Mouse (Mus musculus): Measurements from ENCODE around the gene 1700025G04Rik. TPM values are rescaled to one million over a fixed set of nuclear protein-coding genes. Genes with fewer than 3 reads are reported as not detected.
"Not testable (repeated sequence)": the region's sequence is repeated elsewhere in the genome, so short reads cannot be mapped to it uniquely, and the experiment has no call there.

1700025G04Rik gene
- polyA plus RNA-seq, 1 experiment from 2014 or later: 30.0 TPM

DNA sequence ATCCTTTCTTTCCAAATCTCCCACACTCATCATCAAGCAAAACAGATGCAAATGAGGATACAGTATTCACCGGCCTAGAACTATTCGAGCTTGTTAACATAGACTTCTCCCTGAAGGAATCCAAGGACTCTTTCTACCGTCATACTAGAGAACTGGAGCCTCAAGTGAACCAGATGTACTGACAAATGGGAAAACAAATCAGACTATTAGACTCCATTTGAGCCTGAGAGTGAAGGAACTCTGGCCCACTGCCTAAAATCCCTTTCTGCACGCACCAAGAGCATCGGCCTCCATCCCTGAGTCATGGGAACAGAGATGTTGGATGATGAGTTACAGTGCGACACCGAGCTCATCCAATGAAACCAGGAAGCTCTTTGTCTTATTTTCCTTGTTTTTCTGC, 264.9 kb downstream of the 1700025G04Rik start:
- H3K4me1 ChIP-seq: no peaks in the 10 kb centered on the region
- WGBS: 89% methylated on average over 7 of the region's 7 CpGs
- H3K27ac ChIP-seq: no peak overlapping the region
- H3K36me3 ChIP-seq: no peaks in the 10 kb centered on the region
- no peak for DNase-seq (ENCODE audit: low spot score)
- H3K9me3 ChIP-seq: no peaks in the 10 kb centered on the region
- H3K4me3 ChIP-seq: no peak overlapping the region
- no peaks in the 10 kb centered on the region for H3K27me3 ChIP-seq (ENCODE audit: insufficient read depth, poor library complexity, severe bottlenecking)

DNA sequence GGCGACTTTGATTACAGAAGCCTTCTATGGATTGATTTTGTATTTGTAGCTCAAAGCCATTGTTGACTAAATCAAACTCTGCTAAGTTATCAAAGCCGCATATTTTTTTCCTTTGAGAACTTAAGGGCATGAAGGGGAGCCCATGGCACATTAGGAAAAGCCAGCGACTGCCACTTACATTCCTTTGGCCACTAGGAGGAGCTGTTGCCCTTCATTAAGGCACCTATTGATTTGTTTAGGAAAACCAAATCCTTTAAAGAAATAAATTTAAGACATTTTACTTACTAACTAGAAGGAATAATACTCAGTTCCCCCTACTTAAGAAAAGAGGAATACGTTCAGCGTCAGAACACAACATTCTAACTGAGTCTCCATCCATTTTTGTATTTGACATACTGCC, 269.5 kb downstream of the 1700025G04Rik start:
- Histone ChIP-seq H3K36me3 (peaks cover 24% of the 10 kb centered on the region), H3K4me3 (no peak overlapping the region), H3K9me3 (no peaks in the 10 kb centered on the region), H3K27me3 (ENCODE audit: insufficient read depth, poor library complexity, severe bottlenecking) (no peaks in the 10 kb centered on the region), H3K27ac (no peak overlapping the region), H3K4me1 (no peaks in the 10 kb centered on the region)
- 28% methylated on average over 5 of the region's 5 CpGs for WGBS
- DNase-seq (ENCODE audit: low spot score): no peak

DNA sequence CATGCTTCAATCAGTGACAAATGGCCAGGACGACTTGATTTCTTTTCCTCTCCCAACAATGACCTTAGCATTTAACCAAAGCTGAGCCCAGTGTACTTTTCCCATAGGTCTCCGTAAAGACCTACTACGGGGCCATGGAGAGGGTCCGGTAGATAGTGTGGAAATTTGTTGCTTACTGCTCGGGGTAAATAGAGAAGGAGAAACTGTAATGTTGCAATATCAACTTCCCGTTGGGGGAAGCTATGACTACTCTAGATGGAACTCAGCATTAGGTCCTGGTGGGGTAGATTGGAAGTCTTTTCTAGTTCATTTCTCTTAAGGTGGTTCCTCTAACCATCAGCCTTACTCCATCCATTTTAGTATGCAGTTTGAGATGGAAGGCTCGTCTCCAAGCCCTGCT, 270.7 kb downstream of the 1700025G04Rik start:
- WGBS: 85% methylated on average over 7 of the region's 7 CpGs
- DNase-seq (ENCODE audit: low spot score): no peak
- H3K4me1 ChIP-seq: no peaks in the 10 kb centered on the region
- H3K27me3 ChIP-seq (ENCODE audit: insufficient read depth, poor library complexity, severe bottlenecking): no peaks in the 10 kb centered on the region
- no peak overlapping the region for H3K4me3 ChIP-seq
- peaks cover 30% of the 10 kb centered on the region for H3K36me3 ChIP-seq
- no peaks in the 10 kb centered on the region for H3K9me3 ChIP-seq
- no peak overlapping the region for H3K27ac ChIP-seq

DNA sequence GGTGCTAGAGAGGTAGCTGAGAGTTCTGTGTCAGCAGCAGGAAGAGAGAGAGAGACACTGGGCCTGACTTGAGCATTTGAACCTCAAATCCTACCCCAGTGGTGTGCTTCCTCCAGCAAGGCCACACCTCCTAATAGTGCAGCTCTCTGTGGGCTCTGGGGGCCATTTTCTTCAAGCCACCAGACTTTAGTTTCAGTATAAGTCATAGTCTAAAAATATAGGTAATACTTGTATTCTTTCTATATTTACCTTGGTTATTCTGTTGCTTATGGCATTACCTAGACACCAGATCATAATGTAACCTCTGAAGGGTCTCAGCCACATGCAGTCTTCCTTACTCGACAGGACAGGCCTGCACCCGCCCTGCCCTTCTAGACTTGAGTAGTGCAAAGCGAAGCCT, 273.9 kb downstream of the 1700025G04Rik start:
- H3K36me3 ChIP-seq: peaks cover 50% of the 10 kb centered on the region
- 92% methylated on average over 3 of the region's 3 CpGs for WGBS

DNA sequence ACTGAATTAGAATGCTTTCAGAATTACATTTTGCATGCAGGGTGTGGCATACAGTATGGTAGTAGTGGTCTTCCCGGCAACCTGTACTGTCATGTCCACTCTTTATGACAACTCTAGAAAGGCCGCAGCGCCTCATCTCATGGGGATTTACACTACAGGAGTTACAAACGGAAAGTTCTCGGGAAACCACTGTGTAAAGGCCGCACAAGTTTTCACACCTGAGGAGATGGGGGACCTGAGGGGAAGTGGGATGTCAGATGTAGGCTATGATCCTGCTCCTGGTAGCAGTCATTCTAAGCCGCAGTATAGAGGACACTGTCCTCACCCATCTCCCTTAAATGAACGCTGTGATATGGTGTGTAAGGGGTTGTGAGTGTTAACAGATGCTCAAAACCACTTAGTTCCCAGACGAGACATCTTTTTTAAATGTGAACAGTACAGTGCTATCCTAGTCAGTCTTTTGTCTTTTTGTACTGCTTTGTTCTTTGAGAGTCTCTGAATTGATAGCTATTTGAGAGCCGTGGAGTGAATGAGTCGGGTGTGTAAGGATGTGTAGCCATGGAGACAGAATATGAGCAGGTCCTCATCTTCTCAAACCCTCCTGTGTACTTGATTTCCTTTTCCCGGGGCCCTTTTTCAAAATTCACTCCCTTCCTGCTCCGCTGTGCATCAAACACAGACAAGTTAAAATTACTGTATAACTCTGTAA, 277.8 kb downstream of the 1700025G04Rik start:
- Histone ChIP-seq H3K27ac (no peak overlapping the region), H3K27me3 (ENCODE audit: insufficient read depth, poor library complexity, severe bottlenecking) (no peaks in the 10 kb centered on the region), H3K4me1 (no peaks in the 10 kb centered on the region), H3K36me3 (peaks cover 64% of the 10 kb centered on the region), H3K9me3 (no peaks in the 10 kb centered on the region), H3K4me3 (no peak overlapping the region)
- 91% methylated on average over 13 of the region's 13 CpGs for WGBS
- DNase-seq (ENCODE audit: low spot score): no peak

More for the DNA sequence above, 273.9 kb downstream of the 1700025G04Rik start:
- no peak overlapping the region for H3K4me3 ChIP-seq
- no peak overlapping the region for H3K27ac ChIP-seq
- H3K27me3 ChIP-seq (ENCODE audit: insufficient read depth, poor library complexity, severe bottlenecking): no peaks in the 10 kb centered on the region
- H3K9me3 ChIP-seq: no peaks in the 10 kb centered on the region
- H3K4me1 ChIP-seq: no peaks in the 10 kb centered on the region
- DNase-seq (ENCODE audit: low spot score): no peak

DNA sequence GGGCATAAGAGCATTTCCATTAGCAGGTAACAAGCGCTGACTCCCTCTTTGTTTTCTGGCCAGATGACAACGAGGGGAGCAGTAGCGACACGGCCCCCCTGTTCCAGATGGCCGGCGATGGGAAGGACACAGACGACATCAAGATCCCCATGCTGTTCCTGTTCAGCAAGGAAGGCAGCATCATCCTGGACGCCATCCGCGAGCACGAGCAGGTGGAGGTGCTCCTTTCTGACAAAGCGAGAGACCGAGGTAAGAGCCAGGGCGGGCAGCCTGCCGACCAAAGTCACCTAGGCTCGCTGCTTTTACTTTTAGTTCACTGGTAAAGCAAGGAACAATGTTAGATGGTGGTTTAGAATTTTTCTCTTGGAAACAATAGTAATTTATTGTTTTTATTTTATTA, 278.5 kb downstream of the 1700025G04Rik start:
- no peaks in the 10 kb centered on the region for H3K4me1 ChIP-seq
- H3K27me3 ChIP-seq (ENCODE audit: insufficient read depth, poor library complexity, severe bottlenecking): no peaks in the 10 kb centered on the region
- peaks cover 66% of the 10 kb centered on the region for H3K36me3 ChIP-seq
- H3K27ac ChIP-seq: no peak overlapping the region
- no peaks in the 10 kb centered on the region for H3K9me3 ChIP-seq
- no peak for DNase-seq (ENCODE audit: low spot score)
- WGBS: 93% methylated on average over 16 of the region's 16 CpGs
- no peak overlapping the region for H3K4me3 ChIP-seq

DNA sequence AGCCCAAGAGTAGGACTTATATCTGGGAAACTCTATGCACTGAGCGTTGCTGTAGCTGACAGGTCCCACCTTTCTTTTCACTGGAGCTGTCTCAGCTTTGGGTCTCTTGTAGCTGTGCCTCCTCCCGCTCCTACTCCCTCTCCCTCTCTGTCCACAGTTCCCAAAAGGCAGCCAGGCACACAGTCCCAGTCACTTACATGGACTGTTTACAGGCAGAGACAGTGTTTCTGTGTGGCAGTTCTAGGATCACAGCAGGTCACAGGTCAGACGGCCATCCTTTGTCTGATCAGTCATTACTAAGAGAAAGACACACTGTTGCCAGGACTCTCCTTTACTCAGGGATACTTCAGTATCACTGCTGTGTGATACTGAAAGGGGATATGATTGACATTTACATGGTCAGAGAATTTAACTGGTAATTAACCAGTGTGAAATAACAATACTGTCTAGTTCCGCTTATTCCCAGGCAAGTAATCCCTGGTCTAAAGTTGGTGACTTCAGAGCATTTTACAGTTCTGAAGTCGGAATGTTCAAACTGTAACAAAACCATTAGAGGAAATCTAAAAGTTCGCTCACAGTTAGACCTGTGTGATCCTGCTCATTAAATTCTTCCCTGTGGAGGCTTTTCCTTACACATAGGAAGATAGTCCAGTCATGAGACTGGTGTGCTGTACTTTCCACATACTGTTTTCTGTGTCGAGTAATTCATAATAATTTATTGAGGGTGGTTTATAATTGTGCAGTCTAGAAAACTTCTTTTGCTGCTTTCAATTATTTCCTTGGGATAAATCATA, 279.1 kb downstream of the 1700025G04Rik start:
- H3K4me3 ChIP-seq: no peak overlapping the region
- DNase-seq (ENCODE audit: low spot score): no peak
- H3K27ac ChIP-seq: no peak overlapping the region
- WGBS: 84% methylated on average over 7 of the region's 7 CpGs
- H3K36me3 ChIP-seq: peaks cover 61% of the 10 kb centered on the region
- H3K9me3 ChIP-seq: no peaks in the 10 kb centered on the region
- no peaks in the 10 kb centered on the region for H3K27me3 ChIP-seq (ENCODE audit: insufficient read depth, poor library complexity, severe bottlenecking)
- no peaks in the 10 kb centered on the region for H3K4me1 ChIP-seq

DNA sequence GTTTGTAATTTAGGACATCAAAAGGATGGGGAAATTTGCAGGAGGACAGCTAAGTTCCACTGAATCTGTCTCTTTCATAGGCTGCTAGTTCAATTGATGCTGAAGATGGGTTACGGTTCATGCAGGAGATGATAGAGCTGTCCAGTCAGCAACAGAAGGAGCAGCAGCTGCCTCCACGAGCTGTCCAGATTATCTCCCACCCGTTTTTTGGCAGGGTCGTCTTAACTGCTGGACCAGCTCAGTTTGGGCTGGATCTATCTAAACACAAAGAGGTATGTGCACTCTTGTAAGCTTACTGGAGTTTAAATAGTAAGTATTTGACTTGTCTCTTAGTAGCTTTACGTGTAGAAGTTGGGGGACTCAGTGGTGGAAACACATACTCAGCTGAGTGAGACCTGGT, 282.6 kb downstream of the 1700025G04Rik start:
- no peaks in the 10 kb centered on the region for H3K4me1 ChIP-seq
- no peak for DNase-seq (ENCODE audit: low spot score)
- no peaks in the 10 kb centered on the region for H3K9me3 ChIP-seq
- no peak overlapping the region for H3K27ac ChIP-seq
- WGBS: 85% methylated on average over 5 of the region's 5 CpGs
- peaks cover 59% of the 10 kb centered on the region for H3K36me3 ChIP-seq
- no peak overlapping the region for H3K4me3 ChIP-seq
- no peaks in the 10 kb centered on the region for H3K27me3 ChIP-seq (ENCODE audit: insufficient read depth, poor library complexity, severe bottlenecking)

DNA sequence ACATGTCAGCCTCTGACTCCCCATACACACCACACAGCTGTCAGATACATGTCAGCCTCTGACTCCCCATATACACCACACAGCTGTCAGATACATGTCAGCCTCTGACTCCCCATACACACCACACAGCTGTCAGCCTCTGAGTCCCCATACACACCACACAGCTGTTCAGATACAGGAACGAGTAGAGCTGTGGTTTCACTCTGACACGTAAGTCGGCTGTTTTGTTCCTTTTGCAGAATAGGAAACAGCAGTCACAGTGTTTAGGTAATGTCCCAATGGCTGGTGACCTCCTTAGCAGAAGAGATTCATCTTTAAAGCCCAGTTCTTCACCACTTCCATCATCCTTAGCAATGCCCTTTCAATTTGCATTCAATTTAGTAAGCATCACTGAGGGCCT, 287.1 kb downstream of the 1700025G04Rik start:
- H3K4me3 ChIP-seq; DNase-seq (ENCODE audit: low spot score); H3K9me3 ChIP-seq; H3K4me1 ChIP-seq; H3K27me3 ChIP-seq (ENCODE audit: insufficient read depth, poor library complexity, severe bottlenecking); H3K27ac ChIP-seq: not testable (repeated sequence)
- peaks cover 47% of the 10 kb centered on the region for H3K36me3 ChIP-seq
- 76% methylated on average over 3 of the region's 3 CpGs for WGBS
